Mouse (Mus musculus): ENCODE data around the gene Zdhhc14.

The Zdhhc14 gene

DNA sequence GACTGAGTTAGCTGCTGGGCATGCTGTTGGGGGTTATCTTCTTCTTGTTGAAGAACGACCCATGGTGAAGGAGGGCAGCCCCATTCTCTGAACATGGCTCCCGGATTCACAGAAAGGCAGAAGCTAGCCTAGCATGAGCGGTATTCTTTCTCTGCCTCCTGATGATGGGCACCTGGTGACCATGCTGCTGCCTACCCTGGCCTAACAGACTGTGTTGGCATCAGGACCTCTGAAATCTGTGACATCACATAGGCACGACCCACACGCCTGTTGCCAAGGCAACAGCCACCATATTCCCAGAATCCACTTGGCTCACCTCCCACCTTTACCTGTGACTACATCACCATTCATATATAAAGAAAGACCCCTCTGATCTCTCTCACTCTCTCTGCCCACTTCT, 251.7 kb downstream of the Zdhhc14 start:
- no peak for TF ChIP-seq GATA4 (IDR thresholded peaks at IDR 0.05; ENCODE audit: insufficient replicate concordance, low read length)

GRCm38 (mm10) chr17:5746378-5746777, 254.0 kb downstream of the Zdhhc14 start:
- no peak for TF ChIP-seq GATA4 (IDR thresholded peaks at IDR 0.05; ENCODE audit: insufficient replicate concordance, low read length)

GRCm38 (mm10) chr17:5747539-5748500, 255.5 kb downstream of the Zdhhc14 start:
- no peak for TF ChIP-seq GATA4 (IDR thresholded peaks at IDR 0.05; ENCODE audit: insufficient replicate concordance, low read length)

DNA sequence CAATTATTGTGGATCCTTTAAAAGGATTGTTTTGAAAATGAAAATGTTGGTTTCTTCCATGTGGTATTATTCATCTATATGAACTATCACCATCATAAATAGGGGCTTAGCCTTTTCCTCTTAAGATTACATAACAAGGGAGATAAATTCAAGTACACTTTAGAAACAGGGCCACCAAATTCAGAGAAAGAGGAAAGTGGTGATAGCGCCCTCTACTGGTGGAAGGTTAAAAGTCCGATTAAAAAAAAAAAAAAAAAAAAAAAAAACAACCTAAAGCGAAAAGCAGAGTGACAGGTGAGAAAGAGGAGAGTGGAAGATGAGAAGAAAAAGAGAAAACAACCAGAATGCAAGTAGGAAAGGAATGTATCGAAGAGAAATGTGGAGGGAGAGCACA, 256.1 kb downstream of the Zdhhc14 start:
- TF ChIP-seq GATA4 (IDR thresholded peaks at IDR 0.05; ENCODE audit: insufficient replicate concordance, low read length) = no peak

- TF ChIP-seq GATA4 (IDR thresholded peaks at IDR 0.05; ENCODE audit: insufficient replicate concordance, low read length) = no peak
These were observed 257.9 kb downstream of the Zdhhc14 start for GRCm38 (mm10) chr17:5750278-5750677.

DNA sequence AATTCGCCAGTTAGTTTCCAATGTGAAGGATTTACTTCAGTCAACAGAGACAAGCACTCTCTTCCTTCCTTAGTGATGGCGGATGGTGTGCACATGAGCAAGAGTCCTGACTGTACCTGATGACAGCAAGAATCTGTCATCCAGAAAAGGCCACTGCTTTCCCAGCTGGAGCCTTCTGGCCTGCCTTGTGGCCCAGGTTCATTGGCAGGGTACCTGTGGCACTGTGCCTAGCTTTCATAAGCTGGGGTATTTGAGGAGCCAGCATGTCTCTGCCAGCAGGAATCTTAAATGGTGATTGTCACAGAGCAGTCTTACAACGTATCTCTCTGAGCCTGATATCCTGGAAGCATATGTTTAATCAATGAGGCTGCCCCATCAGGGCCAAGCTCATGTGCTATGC, 258.7 kb downstream of the Zdhhc14 start:
- TF ChIP-seq GATA4 (IDR thresholded peaks at IDR 0.05; ENCODE audit: insufficient replicate concordance, low read length) = no peak

- TF ChIP-seq GATA4 (IDR thresholded peaks at IDR 0.05; ENCODE audit: insufficient replicate concordance, low read length) = no peak
These were observed 260.0 kb downstream of the Zdhhc14 start for GRCm38 (mm10) chr17:5752322-5752715.

GRCm38 (mm10) chr17:5752716-5753585, 260.6 kb downstream of the Zdhhc14 start:
- TF ChIP-seq GATA4 (IDR thresholded peaks at IDR 0.05; ENCODE audit: insufficient replicate concordance, low read length) = no peak

- TF ChIP-seq GATA4 (IDR thresholded peaks at IDR 0.05; ENCODE audit: insufficient replicate concordance, low read length) = no peak
These were observed 263.1 kb downstream of the Zdhhc14 start for GRCm38 (mm10) chr17:5755489-5755888.

GRCm38 (mm10) chr17:5756065-5756464, 263.7 kb downstream of the Zdhhc14 start:
- no peak for TF ChIP-seq GATA4 (IDR thresholded peaks at IDR 0.05; ENCODE audit: insufficient replicate concordance, low read length)

- TF ChIP-seq GATA4 (IDR thresholded peaks at IDR 0.05; ENCODE audit: insufficient replicate concordance, low read length) = no peak
These were observed 264.5 kb downstream of the Zdhhc14 start for GRCm38 (mm10) chr17:5756855-5757254.

- TF ChIP-seq GATA4 (IDR thresholded peaks at IDR 0.05; ENCODE audit: insufficient replicate concordance, low read length) = no peak
These were observed 271.4 kb downstream of the Zdhhc14 start for GRCm38 (mm10) chr17:5763768-5764167.

DNA sequence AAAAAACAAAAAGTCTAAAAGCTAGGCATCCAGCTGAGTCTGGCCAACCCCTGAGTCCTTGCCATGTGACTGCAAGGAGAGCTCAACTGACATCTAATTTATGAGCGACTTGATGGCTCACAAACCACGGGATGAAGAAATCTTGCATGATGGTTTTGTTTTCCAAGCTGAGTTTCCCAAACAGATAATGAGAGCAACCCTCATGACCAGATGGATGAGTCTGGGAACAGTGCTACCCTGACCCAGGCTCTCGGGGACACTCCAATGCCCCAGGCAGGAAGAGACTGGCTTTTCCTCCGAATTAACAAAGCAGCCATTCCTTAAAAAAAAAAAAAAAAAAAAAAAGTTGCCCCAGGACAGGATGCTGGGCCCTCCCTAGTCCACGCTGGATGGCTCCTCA, 271.9 kb downstream of the Zdhhc14 start:
- TF ChIP-seq GATA4 (IDR thresholded peaks at IDR 0.05; ENCODE audit: insufficient replicate concordance, low read length) = no peak

GRCm38 (mm10) chr17:5765746-5766145, 273.4 kb downstream of the Zdhhc14 start:
- no peak for TF ChIP-seq GATA4 (IDR thresholded peaks at IDR 0.05; ENCODE audit: insufficient replicate concordance, low read length)

DNA sequence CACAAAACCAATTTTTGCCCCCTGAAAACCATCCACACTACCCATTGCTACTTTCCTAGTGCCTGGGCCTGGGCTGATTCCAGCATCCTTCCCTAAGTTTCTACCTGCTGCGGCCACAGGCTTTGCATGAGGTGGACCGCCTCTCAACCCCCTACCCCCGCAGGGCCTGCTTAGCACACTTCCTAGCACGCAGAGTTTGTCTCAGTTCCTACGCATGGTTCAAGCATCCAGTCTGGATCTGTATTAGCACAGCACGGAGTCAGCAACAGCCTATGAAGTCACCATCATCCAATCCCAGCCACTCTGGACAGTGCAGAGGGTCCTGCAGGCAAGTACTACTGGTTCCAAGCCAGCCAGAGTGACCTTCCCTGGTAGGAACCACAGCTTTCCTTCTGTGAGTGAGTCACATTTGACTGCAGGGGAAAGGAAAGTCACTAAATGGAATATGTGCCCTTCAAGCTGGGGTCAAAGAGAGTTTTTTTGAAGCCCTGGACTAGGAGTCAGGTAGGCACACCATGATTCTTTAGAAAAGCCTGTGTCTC, 275.9 kb downstream of the Zdhhc14 start:
- no peak for TF ChIP-seq GATA4 (IDR thresholded peaks at IDR 0.05; ENCODE audit: insufficient replicate concordance, low read length)

Measured in liver, adult (tissue).